Mouse (Mus musculus) liver, embryonic 14.5 days (tissue): ENCODE measurements around the gene Ccdc102a.

Experiments
- CTCF ChIP-seq: IDR thresholded peaks from 2 replicates; pipeline ENCODE4 v1.5.1; 2016; ENCODE audit warnings: antibody characterized with exemption, low read depth, control low read depth
- EP300 ChIP-seq: IDR thresholded peaks from 2 replicates; pipeline ENCODE4 v1.6.1; 2016; ENCODE audit warnings: antibody characterized with exemption, low read depth

- no peak for TF ChIP-seq EP300
- TF ChIP-seq CTCF: peak; percentile 90
Measured at GRCm38 (mm10) chr8:94857346-94858173, 60.3 kb downstream of the Ccdc102a start, which contains the start of gene Polr2c.
